Mouse (Mus musculus): Measurements from ENCODE around the gene Gm21731.
"Not testable (repeated sequence)": the region's sequence is repeated elsewhere in the genome, so short reads cannot be mapped to it uniquely, and the experiment has no call there.

Gene Gm21731

DNA sequence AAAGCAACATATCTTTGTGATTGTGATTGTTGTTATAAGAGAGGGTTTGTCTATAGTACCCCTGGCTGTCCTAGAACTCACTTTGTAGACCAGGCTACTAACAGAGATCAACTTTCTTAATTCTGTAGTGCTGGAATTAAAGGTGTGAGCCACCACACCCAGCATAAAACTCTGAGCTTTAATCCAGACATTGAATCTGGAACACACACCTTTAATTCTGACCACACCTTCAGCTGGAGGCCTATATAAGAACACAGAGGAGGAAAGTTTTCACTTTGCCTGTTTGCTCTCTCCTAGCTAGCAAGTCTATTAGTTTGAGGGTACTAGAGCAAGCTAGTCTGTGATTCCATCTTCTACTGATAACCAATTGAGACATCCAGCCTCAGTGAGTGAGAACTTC, at the start of gene Gm21731:
Gene Gm21731, plus strand, starts transcription at position 301 of the 400 bp plus-strand sequence.
- not testable (repeated sequence) for TF ChIP-seq GATA4 (IDR thresholded peaks at IDR 0.05; ENCODE audit: insufficient replicate concordance, low read length)

DNA sequence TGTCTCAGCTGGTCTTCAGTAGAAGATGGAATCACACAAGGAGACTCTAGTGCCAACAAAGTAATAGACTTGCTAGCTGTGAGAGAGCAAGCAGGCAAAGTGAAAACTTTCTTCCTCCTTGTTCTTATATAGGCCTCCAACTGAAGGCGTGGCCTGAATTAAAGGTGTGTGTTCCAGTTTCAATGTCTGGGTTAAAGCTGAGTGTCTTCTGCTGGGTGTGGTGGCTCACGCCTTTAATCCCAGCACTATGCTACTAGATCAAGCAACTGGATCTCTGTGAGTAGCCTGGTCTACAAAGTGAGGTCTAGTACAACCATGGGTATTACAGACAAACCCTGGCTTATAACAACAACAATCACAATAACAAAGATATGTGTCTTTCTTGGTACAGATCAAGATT, 23.1 kb upstream of the Gm21731 start, which contains the start of gene Gm21762:
Gene Gm21762, minus strand, starts transcription at position 101 of the 400 bp plus-strand sequence.
- TF ChIP-seq GATA4 (IDR thresholded peaks at IDR 0.05; ENCODE audit: insufficient replicate concordance, low read length): not testable (repeated sequence)

DNA sequence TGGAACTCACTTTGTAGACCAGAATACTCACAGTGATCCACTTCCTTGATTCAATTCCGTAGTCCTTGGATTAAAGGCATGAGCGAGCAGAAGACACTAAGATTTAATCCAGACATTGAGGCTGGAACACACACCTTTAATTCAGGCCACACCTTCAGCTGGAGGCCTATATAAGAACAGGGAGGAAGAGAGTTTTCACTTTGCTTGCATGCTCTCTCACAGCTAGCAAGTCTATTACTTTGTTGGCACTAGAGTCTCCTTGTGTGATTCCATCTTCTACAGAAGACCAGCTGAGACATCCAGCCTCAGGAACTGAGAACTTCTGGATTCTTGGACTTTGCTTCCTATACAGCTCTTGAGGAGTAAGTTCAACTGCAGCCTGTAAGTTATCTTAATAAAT, 24.0 kb downstream of the Gm21731 start, which contains the start of gene AF067061:
Gene AF067061, plus strand, starts transcription at position 245 of the 400 bp plus-strand sequence.
- TF ChIP-seq GATA4 (IDR thresholded peaks at IDR 0.05; ENCODE audit: insufficient replicate concordance, low read length): not testable (repeated sequence)

- TF ChIP-seq GATA4 (IDR thresholded peaks at IDR 0.05; ENCODE audit: insufficient replicate concordance, low read length): no peak
These were observed 39.9 kb downstream of the Gm21731 start for GRCm38 (mm10) chr13:120278784-120279183.

Measured in liver, adult (tissue).